ENCODE assay signal across 11 mouse cellular contexts in the genomic region with DNA sequence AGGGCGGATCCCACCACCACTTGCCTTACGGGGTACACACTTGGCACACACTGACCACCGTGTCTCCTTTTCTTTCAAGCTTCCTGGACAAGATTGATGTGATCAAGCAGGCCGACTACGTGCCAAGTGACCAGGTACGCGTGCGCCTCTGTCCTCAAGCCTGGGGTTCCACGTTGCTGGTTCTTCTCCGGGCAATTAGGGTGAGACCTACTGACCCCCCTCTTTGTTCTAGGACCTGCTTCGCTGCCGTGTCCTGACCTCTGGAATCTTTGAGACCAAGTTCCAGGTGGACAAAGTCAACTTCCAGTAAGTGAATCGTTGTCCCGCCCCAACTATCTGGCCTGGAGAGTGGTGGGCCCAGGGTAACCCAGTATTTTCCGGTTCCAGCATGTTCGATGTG. TPM values are rescaled to one million over a fixed set of nuclear protein-coding genes. Genes with fewer than 3 reads are reported as not detected.
DNase-seq lines count a peak whose midpoint lies in the region; ATAC-seq and TF ChIP-seq lines count a peak whose summit lies in the region.
"Had no signal": no experiment of that assay in that cellular context is flagged by ENCODE, and none has a peak within 500 bp of the region (broad histone marks: within the 10 kb centered on the region; RNA-seq: fewer than 3 reads in every experiment).

No protein-coding gene starts in this region.

- peak overlapping the region; percentile 63 for H3K4me3 ChIP-seq in gastrocnemius, adult 2 months
- no peak overlapping the region for H3K4me3 ChIP-seq in kidney, postnatal 0 days (replicated peaks; ENCODE audit: low read depth, low read length)
- no peak overlapping the region for H3K4me3 ChIP-seq in intestine, postnatal 0 days (ENCODE audit: low read depth, low read length)
- H3K4me3 ChIP-seq: midbrain, embryonic 10.5 days had no signal

- peaks cover 34% of the 10 kb centered on the region for H3K4me1 ChIP-seq in kidney, postnatal 0 days (replicated peaks; ENCODE audit: insufficient read depth, low read length)
- no peaks in the 10 kb centered on the region for H3K4me1 ChIP-seq in intestine, postnatal 0 days (replicated peaks; ENCODE audit: control insufficient read depth, insufficient read depth, low read length)

- no peak for DNase-seq in gastrocnemius, adult 2 months
- no peak for DNase-seq in gastrocnemius, postnatal 36 days
- no peak for DNase-seq in kidney, postnatal 0 days (ENCODE audit: low spot score)
- no peak for DNase-seq in kidney, postnatal 10 days
- DNase-seq in ZHBTc4 (ENCODE audit: low read depth, low spot score), result peak; percentile 25
- DNase-seq in Muller cell, postnatal 12 days (ENCODE audit: inconsistent ontology term), result no peak
- no peak for DNase-seq in right cerebral cortex, postnatal 4 days
- DNase-seq: cerebellum, adult 11 months had no signal

- peak overlapping the region; percentile 94 for H3K27ac ChIP-seq in gastrocnemius, adult 2 months
- H3K27ac ChIP-seq in kidney, postnatal 0 days, result peak overlapping the region; percentile 84; the same call in 1 of the 2 replicates
- peak overlapping the region; percentile 31; the same call in 1 of the 2 replicates for H3K27ac ChIP-seq in intestine, postnatal 0 days (ENCODE audit: low read depth, low read length)
- H3K27ac ChIP-seq: midbrain, embryonic 10.5 days had no signal

- no peaks in the 10 kb centered on the region for H3K27me3 ChIP-seq in kidney, postnatal 0 days (ENCODE audit: insufficient read depth, low read length)
- H3K27me3 ChIP-seq in intestine, postnatal 0 days (replicated peaks; ENCODE audit: control insufficient read depth, insufficient read depth, low read length), result no peaks in the 10 kb centered on the region

- peaks cover 37% of the 10 kb centered on the region for H3K36me3 ChIP-seq in kidney, postnatal 0 days (ENCODE audit: insufficient read depth, low read length)
- peaks cover 41% of the 10 kb centered on the region for H3K36me3 ChIP-seq in intestine, postnatal 0 days (ENCODE audit: control insufficient read depth, insufficient read depth)

- no peak for ATAC-seq in kidney, postnatal 0 days (replicated peaks; ENCODE audit: low FRiP score, low read depth)
- no peak for ATAC-seq in intestine, postnatal 0 days

- 87% methylated on average over 16 of the region's 16 CpGs for WGBS in kidney, postnatal 0 days
- 93% methylated on average over 16 of the region's 16 CpGs for WGBS in intestine, postnatal 0 days

- intact Hi-C loops in gastrocnemius, adult 2 months (cut with DNase I), result loop anchor here (2.0 kb wide), 1 partner anchor 70 kb away; the partner anchor contains the start of gene Nelfcd
- intact Hi-C loops in gastrocnemius, postnatal 36 days (cut with DNase I), result no loop called here

- no peak for TF ChIP-seq CTCF in gastrocnemius, adult 2 months (IDR thresholded peaks at IDR 0.05)
- TF ChIP-seq CTCF in kidney, postnatal 0 days (IDR thresholded peaks at IDR 0.05; ENCODE audit: low read depth), result no peak
- TF ChIP-seq CTCF in intestine, postnatal 0 days (IDR thresholded peaks at IDR 0.05; ENCODE audit: low read depth), result no peak

- no peak overlapping the region for H3K4me2 ChIP-seq in kidney, postnatal 0 days (ENCODE audit: low read length)
- no peak overlapping the region for H3K4me2 ChIP-seq in intestine, postnatal 0 days (replicated peaks; ENCODE audit: low read depth)

- H3K9me3 ChIP-seq in kidney, postnatal 0 days (replicated peaks; ENCODE audit: low read length), result no peaks in the 10 kb centered on the region
- H3K9me3 ChIP-seq in intestine, postnatal 0 days (ENCODE audit: control insufficient read depth), result no peaks in the 10 kb centered on the region
- H3K9me3 ChIP-seq: midbrain, embryonic 10.5 days had no signal

- no peak overlapping the region for H3K9ac ChIP-seq in kidney, postnatal 0 days (ENCODE audit: low read depth, low read length)
- no peak overlapping the region for H3K9ac ChIP-seq in intestine, postnatal 0 days (ENCODE audit: low read depth, low read length)

RNA-seq across cellular contexts. Expression of gene Gm20721, which starts 1.5 kb away (rescaled TPM):
- 1 to 10 TPM; 1.9 to 3.4 TPM for total RNA-seq in gastrocnemius, adult 2 months (2021)
- 1 to 10 TPM; 2.4 to 3.0 TPM for total RNA-seq in gastrocnemius, postnatal 36 days (2021)
- polyA plus RNA-seq in kidney, postnatal 0 days (2015; fragmentation: Nextera tagmentation; extraction: Ambion mirVana), result 8.6 and 11.1 TPM in 2 replicates
- polyA plus RNA-seq in intestine, postnatal 0 days (2015; fragmentation: Nextera tagmentation; extraction: Ambion mirVana), result 2.7 and 3.5 TPM in 2 replicates
- polyA plus RNA-seq: testis, adult 2 months had no signal

Comparison
In these comparisons a context has a peak if more than half of its experiments do, and no peak if none do; other contexts are left out.
1. H3K27ac ChIP-seq: peak in every context shown above with its lines; median percentile 94 in gastrocnemius, adult 2 months; 84 in kidney, postnatal 0 days; 31 in intestine, postnatal 0 days.